Mouse (Mus musculus) stomach, postnatal 0 days (tissue): Measurements from ENCODE around the gene Ppp2r2c.

Experiments used
- CTCF ChIP-seq: IDR thresholded peaks from 2 replicates; pipeline ENCODE4 v1.5.1; 2016; ENCODE audit warnings: antibody characterized with exemption, low read depth, mild to moderate bottlenecking, moderate library complexity
- EP300 ChIP-seq: optimal IDR thresholded peaks from 2 replicates; pipeline ENCODE3; 2016; ENCODE audit warnings: antibody characterized with exemption

GRCm38 (mm10) chr5:36868266-36869090 lies at the start of gene Ppp2r2c:
- no peak for TF ChIP-seq EP300
- TF ChIP-seq CTCF = no peak
